Mouse (Mus musculus): ENCODE data around the gene Vmn1r151.
"Not testable (repeated sequence)": the region's sequence is repeated elsewhere in the genome, so short reads cannot be mapped to it uniquely, and the experiment has no call there.

- not testable (repeated sequence) for TF ChIP-seq POLR2A (IDR thresholded peaks at IDR 0.05; ENCODE audit: insufficient read length, low read depth); MYOD1 (IDR thresholded peaks at IDR 0.05; ENCODE audit: control insufficient read depth in 1 of 3, insufficient read length in 2 of 3, low read depth in 2 of 3)
These were observed at the start of gene Vmn1r151 for GRCm38 (mm10) chr7:22499578-22499977.

All from myocyte (in vitro differentiated cells).